Mouse (Mus musculus): ENCODE results near the gene Ccdc162. TPM values are rescaled to one million over a fixed set of nuclear protein-coding genes. Genes with fewer than 3 reads are reported as not detected.

The Ccdc162 gene
- total RNA-seq, 2 experiments from 2014 or later = 0.37 TPM; not detected in 1

- ATAC-seq (ENCODE audit: poor library complexity, severe bottlenecking) = no peak
These were observed 133.5 kb downstream of the Ccdc162 start for GRCm38 (mm10) chr10:41582901-41583361.

GRCm38 (mm10) chr10:41580441-41580840 is 136.0 kb downstream of the Ccdc162 start:
- ATAC-seq (ENCODE audit: poor library complexity, severe bottlenecking) = no peak

- no peak for ATAC-seq (ENCODE audit: poor library complexity, severe bottlenecking)
These were observed 137.9 kb downstream of the Ccdc162 start for GRCm38 (mm10) chr10:41578541-41578940.

DNA sequence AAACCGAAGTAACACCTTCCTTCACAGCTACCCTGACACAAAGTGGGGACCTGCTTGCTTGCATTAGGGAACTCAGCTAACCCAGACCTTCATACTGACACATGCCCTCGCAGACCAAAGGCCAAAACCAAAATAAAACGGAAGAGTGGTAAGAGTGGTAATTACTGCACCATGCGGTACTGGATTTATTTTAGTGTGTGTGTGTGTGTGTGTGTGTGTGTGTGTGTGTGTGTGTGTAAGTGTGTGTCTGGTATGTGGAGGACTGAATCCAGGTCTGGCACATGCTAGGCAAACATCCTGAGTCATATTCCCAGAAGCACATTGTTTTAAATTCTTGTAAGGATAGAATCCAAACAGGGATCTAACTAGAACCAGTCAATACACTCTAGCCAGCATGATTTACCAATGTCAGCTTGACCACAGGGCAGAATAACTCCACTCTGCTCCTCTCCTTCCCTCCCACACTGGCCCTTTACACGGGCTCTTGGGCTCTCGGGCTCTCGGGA is 140.1 kb downstream of the Ccdc162 start:
- ATAC-seq (ENCODE audit: poor library complexity, severe bottlenecking) = no peak

DNA sequence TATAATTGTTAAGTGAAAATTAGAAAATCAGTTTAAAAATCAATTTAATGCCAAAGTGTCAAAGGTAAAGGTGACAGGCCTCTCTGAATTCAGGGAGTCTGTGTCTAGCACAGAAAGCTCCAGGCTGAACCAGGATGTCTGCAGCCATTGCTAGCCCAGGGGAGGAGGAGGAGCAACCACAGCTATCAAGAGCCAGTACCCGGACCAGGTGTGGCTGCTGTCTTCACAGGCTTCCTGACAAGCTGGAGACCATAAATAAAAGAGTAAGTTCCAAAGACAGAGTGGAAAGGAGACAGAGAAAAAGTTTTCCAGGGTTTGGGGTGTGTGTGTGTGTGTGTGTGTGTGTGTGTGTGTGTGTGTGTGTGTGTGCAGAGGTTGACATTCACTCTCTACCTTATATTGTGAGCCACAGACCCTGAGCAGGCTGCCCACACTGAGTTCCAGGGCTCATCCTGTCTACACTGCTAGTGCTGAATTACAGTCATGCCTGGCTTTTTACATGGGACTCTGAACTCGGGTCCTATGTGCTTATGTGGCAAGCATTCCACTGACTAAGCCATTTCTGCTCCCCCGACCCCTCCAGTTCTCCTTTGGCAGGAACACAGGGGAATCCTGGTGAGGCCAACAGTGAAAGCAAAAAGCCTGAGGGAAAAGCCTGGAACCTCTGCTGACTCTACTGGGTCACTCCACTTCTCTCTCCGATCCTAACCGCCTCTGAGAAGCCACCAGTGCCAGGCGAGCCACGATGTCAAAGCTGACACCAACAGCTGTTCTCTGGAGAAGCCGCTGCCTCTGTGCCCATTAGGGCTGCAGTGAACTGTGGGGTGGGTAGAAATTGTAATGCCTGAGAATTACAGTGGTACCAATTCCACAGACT is 140.7 kb downstream of the Ccdc162 start:
- ATAC-seq (ENCODE audit: poor library complexity, severe bottlenecking) = no peak

GRCm38 (mm10) chr10:41573190-41573589 is 143.2 kb downstream of the Ccdc162 start:
- ATAC-seq (ENCODE audit: poor library complexity, severe bottlenecking) = peak; percentile 79

GRCm38 (mm10) chr10:41572274-41572673 is 144.2 kb downstream of the Ccdc162 start:
- no peak for ATAC-seq (ENCODE audit: poor library complexity, severe bottlenecking)

DNA sequence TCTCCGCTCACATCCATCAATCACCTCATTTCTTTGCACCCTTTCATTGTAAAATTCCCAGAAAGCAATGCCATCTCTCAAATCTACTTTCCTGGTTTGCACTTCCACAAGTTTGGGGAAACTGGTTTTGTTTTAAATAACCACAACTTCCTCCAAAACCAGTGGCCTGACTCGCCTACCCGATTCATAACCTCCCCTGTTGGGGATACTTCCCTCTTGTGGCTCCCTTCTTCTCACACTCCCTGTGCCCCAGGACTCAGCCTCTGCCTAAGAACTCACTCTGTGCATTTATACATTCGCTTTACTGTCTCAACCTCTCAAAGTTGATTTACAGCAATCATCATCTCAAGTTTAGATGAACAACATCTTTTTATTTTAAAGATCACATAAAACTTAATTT is 145.4 kb downstream of the Ccdc162 start:
- ATAC-seq (ENCODE audit: poor library complexity, severe bottlenecking) = peak; percentile 86

DNA sequence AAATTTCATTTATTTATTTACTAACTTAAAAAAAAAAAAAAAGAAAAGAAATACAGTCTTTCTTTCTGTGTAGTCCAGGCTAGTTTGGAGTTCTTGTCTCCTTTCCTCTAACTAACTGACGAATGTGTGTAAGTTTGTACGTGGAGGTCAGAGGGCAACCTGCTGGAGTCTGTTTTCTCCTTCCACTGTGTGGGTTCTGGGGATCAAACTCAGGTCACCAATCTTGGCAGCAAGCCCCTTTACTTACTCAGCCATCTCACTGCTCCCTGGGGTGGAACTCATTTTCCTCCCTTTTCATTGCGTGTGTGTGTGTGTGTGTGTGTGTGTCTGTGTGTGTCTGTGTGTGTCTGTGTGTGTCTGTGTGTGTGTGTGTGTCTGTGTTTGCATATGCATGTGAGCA is 148.1 kb downstream of the Ccdc162 start:
- ATAC-seq (ENCODE audit: poor library complexity, severe bottlenecking) = no peak

DNA sequence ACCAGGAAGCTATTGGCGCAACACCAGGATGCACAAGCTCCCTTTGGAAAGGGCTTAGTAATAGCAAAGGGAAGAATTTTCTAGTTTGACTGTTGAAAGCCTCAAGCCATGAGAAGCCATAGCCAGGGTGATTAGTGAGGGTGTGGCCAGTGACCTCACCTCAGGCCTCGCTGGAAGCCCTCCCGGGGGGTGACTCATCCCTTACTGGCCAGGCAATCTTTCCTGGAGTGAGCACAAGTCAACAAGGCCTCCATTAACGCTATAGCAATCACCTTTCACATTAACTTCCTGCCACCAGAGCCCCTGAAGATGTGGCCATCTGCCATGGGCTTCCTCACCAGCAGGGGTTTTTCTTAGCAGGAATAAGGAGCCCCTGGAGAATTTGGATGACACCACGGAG is 151.3 kb downstream of the Ccdc162 start:
- no peak for ATAC-seq (ENCODE audit: poor library complexity, severe bottlenecking)

- no peak for ATAC-seq (ENCODE audit: poor library complexity, severe bottlenecking)
These were observed 154.6 kb downstream of the Ccdc162 start for GRCm38 (mm10) chr10:41561701-41562395.

- ATAC-seq (ENCODE audit: poor library complexity, severe bottlenecking) = no peak
These were observed 158.0 kb downstream of the Ccdc162 start for GRCm38 (mm10) chr10:41558401-41558800.

GRCm38 (mm10) chr10:41555081-41555480 is 161.4 kb downstream of the Ccdc162 start:
- ATAC-seq (ENCODE audit: poor library complexity, severe bottlenecking) = no peak

DNA sequence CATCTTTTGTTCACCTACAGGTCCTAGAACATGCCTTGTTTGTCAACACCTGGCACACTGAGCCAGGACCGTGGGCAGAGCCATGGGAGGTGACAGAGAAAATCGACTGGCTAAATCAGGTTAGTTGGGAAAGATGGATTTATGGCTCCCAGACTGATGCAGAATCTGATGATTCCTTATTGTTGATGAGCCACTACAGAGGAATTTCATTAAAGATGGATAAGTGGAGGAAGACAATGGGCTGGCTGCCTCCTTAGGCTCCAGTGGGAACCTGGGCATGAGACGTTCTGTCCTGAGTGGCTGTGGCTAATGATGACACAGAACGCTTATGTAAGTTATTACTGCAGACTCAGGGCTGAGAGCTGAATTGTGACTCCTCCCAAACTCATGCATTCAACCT is 162.7 kb downstream of the Ccdc162 start:
- no peak for ATAC-seq (ENCODE audit: poor library complexity, severe bottlenecking)

- ATAC-seq (ENCODE audit: poor library complexity, severe bottlenecking) = peak; percentile 12; the same call in 1 of the 2 replicates
These were observed 163.4 kb downstream of the Ccdc162 start for GRCm38 (mm10) chr10:41552847-41553589.

- ATAC-seq (ENCODE audit: poor library complexity, severe bottlenecking) = peak; percentile 60
These were observed 164.1 kb downstream of the Ccdc162 start for GRCm38 (mm10) chr10:41552319-41552718.

DNA sequence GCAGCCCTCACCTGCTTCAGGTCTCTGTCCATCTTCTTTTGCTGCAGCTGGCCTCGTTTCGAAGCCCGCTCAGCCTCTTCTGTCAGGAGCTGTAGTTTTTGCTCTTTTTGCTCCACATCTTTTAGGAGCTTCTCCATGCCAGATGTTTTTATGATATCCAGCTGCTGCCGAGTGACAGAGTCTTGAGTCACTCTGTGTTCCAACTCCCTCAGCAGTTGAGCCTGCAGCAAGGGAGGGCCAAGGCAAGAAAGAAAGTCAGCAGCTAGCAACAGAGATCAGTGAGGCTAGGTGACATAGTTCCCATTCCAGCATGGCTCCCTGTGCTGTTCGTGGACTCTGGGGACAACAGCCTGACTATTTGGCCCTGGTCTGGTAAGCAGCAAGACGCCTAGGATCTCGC is 165.7 kb downstream of the Ccdc162 start:
- no peak for ATAC-seq (ENCODE audit: poor library complexity, severe bottlenecking)

- ATAC-seq (ENCODE audit: poor library complexity, severe bottlenecking) = no peak
These were observed 169.9 kb downstream of the Ccdc162 start for GRCm38 (mm10) chr10:41546396-41547165.

DNA sequence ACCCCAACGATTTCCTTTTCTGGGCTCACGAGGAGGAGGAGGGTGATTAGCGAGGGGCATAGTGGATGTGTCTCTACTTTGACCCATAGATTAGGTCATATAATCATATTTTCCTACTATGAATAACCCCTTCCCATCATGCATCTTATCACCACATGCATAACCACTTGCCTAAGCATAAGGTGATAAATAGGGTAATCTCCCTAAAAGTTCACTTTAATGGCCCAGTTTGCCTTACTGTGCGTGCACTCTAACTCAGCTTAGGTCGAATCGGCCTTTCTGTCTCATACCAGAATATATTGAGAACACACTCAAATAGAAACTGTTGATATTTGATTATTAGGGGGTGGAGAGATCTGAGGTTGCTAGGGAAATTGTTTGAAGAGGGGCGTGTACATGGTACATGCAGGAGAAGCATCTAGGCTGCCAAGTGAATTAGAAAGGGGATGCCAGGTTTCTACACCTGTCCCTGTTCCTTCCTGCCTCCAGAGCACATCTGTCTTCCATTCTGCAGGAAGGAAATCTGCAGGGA is 171.1 kb downstream of the Ccdc162 start:
- ATAC-seq (ENCODE audit: poor library complexity, severe bottlenecking) = no peak
